Mouse (Mus musculus) thymus, postnatal 36 days (tissue): Measurements from ENCODE around the gene Tmem115.
A peak's percentile ranks its signal among the peaks of the same experiment; 100 is the strongest.

Experiments used
- DNase-seq, 2 experiments: peaks; one replicate each; pipeline ENCODE4 v3.0.0; 2022; ENCODE audit warnings: mixed read lengths in 2 of 2

Tmem115 gene

DNA sequence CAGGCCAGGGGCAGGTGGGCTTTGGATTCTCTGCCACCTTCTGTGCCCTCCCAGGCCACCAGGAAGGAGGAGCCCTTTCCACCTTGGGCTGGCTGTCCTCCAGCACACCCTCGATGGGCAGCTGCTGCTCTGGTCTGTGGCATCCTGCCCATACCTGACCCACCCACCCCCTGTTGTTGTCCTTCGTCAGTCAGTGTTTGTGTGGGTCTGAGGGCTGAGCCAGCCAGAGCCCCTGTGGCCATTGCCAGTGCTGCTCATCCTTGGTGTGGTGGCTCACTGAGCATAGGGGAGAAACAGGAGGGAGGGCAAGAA is 11.4 kb upstream of the Tmem115 start:
- peak in 1 of 2 experiments; percentile 29 for DNase-seq

DNA sequence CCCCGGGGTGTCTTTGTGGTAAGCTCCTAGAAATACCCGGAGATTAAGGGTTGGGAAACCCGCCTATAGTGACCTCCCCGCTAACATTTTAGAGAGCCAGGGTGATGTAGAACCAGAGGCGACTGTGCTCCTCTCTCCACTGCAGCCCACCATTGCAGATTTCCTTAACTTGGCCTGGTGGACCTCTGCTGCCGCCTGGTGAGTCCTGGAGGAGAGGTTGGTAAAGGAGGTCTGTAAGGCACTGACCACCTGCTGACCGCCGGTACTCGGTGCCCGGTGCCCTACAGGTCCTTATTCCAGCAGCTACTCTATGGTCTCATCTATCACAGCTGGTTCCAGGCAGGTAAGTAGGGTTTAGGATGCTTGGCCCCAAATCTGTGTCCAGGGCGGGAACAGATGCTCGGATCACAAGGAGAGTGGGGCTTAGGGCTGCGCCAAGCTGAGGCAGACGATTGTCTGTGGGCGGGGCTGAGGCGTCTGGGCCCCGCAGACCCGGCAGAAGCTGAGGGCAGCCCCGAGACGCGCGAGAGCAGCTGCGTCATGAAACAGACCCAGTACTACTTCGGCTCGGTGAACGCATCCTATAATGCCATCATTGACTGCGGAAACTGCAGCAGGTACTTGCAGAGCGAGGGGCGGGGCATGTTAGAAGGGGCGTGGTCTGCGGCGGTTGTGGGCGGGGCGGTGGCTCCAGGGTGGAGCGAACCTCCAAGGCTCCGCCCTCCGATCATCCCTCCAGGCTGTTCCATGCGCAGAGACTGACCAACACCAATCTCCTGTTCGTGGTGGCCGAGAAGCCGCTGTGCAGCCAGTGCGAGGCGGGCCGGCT is 7.3 kb upstream of the Tmem115 start:
- peak; percentile 81 to 83 for DNase-seq

DNA sequence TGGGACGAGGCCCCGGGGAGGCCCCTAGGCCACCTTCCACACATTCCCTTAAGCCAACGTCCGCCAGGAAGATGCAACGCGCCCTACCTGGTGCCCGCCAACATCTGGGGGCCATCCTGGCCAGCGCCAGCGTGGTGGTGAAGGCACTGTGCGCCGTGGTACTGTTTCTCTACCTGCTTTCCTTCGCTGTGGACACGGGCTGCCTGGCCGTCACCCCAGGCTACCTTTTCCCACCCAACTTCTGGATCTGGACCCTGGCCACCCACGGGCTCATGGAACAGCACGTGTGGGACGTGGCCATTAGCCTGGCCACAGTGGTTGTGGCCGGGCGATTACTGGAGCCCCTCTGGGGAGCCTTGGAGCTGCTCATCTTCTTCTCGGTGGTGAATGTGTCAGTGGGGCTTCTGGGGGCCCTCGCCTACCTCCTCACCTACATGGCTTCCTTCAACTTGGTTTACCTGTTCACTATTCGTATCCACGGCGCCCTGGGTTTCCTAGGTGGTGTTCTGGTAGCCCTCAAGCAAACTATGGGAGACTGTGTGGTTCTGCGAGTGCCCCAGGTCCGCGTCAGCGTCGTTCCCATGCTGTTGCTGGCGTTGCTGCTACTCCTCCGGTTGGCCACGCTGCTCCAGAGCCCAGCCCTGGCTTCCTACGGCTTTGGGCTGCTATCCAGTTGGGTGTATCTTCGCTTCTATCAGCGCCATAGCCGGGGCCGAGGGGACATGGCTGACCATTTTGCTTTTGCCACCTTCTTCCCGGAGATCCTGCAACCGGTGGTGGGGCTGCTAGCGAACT is 860 bp downstream of the Tmem115 start:
- DNase-seq: peak; percentile 30 to 39

DNA sequence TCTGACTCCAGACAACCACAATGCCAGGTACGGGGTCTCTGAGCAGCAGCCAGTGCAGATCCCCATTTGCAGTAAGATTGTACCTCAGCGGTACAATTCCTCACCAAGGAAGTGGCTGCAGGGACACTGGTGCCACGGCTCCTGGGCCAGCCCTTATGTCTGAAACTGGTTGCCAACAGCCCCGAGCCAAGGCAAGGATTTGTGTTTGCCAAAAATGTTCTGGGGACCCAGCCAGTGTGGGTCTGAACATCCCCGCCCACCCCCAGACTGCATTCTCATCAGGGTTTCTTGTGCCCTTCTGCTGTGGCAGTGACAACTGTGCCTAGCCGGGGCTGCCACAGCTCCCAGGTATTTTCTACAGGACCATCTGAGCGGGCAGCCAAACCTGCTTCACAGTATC is 4.5 kb downstream of the Tmem115 start:
- no peak for DNase-seq

DNA sequence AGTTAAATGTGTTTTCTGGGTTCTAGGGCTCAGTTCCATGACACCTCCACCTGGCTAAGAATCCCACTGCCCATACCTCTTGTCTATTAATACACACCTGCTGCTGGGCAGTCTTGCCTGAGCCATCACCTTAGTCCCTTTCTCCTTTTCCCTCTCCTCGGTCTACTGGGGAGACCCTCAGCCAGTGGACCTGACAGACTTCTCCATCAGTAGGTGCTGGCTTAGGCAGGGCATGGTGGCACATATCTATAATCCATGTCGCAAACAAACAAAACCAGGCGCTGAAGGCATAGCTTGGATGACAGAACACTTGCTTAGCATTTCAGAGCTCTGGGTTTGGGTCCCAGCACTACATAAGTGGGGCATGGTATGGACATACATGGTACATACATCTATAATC is 5.0 kb downstream of the Tmem115 start:
- no peak for DNase-seq

DNA sequence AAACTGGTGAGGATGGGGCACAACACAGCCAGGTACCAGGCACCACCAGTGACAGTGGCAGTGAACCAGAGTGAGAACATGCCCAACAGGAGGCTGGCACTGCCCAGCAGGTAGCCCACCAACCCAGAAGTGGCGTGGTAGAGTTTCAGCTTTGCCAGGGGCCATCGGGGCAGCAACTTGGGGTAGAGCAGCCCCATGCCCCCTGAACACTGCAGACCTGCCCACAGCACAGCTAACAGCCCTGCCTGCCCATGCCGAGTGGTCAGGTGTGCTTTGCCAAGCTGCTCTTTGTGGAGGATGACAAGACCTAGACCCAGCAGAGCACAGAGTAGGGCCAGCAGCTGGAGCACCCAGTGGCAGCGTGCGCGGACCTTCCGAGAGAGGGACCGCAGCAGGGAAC is 6.2 kb downstream of the Tmem115 start:
- no peak for DNase-seq

DNA sequence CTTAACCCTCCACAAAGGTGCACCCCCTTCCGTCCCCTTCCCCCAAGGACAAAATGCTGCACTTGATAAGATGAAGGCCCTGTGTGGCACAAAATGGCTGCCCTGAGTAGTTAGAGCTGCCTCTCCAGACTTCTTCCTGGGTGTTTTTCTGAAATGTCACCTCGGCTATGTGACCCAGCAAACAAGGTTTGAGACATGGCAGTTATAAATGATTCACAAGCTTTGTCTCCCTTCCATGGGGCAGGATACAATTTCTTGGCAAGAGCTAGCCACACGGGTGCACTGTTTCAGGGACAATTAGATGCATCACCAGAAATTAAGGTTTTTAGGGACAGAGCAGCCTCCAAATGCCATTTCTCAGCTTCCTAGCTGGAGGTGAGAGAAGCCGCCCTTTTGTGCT is 6.7 kb downstream of the Tmem115 start:
- no peak for DNase-seq

DNA sequence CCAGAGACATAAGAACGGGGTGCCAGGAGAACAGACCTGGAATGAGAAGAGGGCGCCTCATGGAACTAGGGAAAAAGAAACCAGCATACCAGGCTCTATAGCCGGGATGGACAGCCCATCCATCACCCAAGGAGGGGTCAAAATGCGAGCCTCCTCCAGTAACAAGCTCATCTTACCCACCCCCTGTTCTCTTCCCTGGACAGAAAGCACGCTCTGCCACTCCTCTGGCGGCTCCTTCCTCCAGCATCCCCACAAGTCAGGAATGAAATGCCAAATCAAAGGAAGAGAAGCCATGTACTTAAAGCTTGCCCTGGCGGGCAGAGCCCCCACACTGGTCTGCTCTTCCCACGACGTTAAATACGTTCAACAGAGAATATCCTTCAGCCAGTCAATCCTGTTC is 7.3 kb downstream of the Tmem115 start:
- DNase-seq: no peak

DNA sequence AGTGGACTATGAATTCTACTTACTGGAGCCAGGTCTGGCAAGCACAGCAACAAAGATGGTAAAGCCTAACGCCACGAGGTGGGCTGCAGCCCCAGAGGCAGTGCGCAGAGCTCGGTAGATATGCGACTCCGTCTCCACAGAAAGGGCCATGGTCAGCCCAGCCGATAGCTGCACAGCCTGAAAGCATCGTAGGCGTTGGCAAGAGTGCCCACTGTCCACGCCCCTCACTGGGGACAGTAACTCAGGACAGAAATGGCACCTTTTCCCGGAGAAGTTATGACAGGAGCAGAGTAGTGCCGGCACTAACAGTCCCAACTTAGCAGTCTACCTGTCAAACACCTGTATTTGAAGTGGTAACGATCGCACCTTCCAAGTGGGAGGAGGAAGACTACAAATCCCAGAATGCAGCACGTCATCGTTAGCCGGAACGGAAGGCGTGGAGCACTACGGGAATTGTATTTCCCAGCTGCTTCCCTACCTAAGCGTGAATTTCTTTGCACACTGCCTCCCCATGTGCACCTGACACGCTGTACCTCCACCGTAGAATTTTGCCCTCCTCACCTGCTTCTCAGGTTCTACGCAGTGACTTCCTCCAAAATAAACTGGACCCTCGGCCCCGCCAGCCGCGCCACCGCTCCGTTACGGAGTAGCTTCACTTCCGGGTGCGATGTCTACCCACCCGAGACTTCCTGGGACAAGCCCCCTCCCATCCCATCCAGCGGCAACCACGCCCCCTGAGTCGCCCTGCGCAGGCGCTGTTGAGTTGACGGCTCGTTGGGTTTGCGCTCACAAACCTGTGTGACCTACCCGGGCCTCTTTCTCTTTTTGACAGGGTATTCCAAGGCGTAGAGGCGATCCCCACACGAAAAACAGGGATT is 8.0 kb downstream of the Tmem115 start, which contains the start of the genes Cyb561d2 and Nprl2:
Cyb561d2 (minus strand) TSS at position 720 of the 878 bp plus-strand sequence.
Nprl2 (plus strand) TSS at position 753 of the 878 bp plus-strand sequence.
- DNase-seq: peak; percentile 97

DNA sequence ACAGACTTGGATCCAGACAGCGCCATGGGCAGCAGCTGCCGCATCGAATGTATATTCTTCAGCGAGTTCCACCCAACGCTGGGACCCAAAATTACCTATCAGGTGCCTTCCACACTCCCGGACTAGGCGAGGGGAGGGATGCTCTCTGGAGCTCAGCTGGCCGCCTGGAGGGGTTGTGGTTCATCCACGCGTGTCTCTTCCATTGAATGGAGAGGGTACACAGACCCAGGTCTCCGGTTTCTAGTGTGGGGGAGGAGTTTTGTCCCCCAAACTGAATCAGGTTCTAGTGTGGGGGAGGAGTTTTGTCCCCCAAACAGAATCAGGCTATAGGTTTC is 8.6 kb downstream of the Tmem115 start:
- DNase-seq: no peak

DNA sequence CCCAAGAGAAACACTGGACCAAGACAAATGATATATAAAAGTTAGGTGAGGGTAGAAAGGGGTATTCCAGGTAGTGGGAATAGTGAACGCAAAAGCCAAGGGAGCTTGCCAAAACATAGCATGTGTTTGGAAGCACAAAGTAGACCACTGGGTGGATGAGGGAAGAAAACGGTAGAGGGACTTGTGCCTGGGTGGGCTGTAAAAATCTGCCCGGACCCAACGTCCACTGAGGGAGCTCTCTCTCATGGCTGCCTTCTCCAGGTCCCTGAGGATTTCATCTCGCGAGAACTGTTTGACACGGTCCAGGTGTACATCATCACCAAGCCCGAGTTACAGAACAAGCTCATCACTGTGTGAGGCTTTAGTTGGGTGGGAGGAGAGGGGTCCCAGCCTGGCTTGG is 9.0 kb downstream of the Tmem115 start:
- DNase-seq: no peak

DNA sequence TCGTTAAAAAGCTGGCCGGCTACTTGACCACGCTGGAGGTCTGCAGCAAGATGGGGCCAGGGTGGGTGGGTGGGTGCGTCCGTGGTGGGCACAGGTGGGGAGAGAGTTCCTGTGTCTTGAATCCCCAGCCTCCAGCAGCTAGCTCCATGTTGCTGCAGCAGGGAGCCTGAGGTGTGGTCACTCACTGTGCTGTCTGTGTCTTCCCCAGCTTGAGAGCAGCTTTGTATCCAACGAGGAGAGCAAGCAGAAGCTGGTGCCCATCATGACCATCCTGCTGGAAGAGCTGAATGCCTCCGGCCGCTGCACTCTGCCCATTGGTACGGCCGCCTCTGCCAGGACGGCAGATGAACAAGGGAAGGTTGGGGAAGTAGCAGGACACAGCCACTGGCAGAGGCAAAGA is 9.6 kb downstream of the Tmem115 start:
- no peak for DNase-seq

DNA sequence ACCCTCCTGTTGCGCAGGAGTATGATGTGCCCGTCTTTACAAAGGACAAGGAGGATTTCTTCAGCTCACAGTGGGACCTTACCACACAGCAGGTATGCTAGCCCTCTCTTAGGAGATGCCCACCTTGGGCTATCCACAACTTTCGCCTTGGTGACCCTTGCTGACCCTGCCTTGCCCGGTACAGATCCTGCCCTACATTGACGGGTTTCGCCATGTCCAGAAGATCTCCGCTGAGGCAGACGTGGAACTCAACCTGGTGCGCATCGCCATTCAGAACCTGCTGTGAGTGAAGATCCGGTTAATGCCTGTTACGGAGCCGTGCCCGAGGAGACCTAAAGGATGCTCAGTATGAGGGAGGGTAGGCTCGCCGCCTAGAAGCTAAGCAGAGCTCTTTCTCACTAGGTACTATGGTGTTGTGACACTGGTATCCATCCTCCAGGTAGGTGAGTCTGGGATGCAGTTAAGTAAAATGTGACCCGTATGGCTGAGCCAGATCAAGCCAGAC is 10.5 kb downstream of the Tmem115 start:
- no peak for DNase-seq

DNA sequence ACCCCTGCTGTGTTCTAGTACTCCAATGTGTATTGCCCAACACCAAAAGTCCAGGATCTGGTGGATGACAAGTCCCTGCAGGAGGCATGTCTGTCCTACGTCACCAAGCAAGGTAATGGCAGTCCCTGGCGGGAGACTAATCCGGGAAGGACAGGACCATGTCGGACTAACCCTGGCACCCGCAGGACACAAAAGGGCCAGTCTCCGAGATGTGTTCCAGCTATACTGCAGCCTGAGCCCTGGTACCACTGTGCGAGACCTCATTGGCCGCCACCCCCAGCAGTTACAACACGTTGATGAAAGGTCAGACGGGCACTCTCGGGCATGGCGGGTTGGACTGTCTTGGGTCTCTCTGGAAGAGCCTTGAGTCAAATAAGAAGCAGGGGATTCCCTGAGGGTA is 11.0 kb downstream of the Tmem115 start:
- no peak for DNase-seq

DNA sequence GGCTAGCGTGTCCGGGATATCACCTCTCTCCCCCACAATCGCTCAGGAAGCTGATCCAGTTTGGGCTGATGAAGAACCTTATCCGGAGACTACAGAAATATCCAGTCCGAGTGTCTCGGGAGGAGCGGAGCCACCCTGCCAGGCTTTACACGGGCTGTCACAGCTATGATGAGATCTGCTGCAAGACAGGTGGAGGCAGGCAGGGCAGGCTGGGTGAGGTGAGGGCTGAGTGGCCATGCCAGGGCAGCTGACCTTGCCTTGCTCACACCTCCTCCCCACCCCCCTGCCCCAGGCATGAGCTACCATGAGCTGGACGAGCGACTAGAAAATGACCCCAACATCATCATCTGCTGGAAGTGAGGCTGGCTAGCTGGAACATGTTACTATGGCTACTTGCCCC is 11.5 kb downstream of the Tmem115 start:
- DNase-seq: no peak

DNA sequence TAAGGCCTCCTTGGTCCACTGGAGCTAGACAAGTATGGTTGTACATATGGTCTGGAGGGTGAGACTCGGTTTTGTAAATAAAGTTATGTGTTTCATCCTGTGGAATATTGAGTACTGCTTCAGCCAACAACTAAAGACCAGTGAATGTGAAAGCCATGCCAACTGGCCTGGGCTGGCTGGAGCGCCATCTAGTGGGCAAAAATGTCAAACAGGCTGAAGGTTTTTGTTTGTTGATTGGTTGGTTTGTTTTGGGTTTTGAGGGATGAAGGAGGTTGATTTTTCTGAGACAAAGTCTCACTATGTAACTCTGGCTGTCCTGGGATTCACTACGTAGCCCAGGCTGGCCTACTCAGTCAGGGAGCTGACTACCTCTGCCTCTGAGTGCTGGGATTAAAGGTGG is 11.9 kb downstream of the Tmem115 start:
- DNase-seq: peak; percentile 66 to 72

DNA sequence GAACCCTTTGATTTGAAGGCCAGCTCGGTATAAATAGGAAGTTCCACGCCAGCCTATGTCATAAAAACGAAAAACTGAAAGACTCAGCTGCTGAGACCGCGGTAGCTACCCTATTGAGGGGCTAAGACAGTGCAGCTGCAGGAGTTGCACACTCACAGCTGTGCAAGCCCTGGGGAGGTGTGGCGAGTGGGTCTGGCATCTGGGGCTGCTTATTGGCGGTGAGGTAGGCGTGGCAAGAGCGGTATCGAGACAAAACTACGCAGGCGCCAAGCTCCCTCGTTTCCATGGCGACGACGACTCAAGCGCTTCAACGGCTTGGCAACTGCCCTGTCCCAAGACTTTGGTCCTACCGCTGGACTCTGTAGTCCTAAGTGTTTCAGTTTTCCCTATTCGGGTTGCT is 13.3 kb downstream of the Tmem115 start, which contains the start of gene Zmynd10:
Zmynd10 (plus strand) TSS at position 273 of the 400 bp plus-strand sequence.
- DNase-seq: peak; percentile 86 to 94

DNA sequence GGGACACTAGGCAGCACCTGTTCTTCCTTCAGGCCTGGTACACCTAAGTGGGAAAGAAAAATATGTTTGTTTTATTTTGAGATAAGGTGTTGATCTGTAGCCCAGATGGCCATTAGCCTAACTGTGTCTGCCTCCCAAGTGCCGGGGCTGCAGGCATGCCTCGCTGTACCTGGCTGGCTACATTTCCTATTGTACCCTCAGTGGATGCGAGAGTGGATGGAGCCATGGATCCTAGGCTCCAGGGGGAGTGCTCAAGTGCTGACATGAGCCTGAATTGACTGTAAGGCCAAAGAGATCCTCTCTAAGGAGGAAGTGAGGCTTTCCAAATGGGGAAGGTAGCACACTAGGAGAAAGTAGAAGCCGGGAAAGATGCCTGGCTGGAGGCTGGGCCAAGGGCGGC is 14.2 kb downstream of the Tmem115 start:
- peak in 1 of 2 experiments; percentile 13 for DNase-seq

DNA sequence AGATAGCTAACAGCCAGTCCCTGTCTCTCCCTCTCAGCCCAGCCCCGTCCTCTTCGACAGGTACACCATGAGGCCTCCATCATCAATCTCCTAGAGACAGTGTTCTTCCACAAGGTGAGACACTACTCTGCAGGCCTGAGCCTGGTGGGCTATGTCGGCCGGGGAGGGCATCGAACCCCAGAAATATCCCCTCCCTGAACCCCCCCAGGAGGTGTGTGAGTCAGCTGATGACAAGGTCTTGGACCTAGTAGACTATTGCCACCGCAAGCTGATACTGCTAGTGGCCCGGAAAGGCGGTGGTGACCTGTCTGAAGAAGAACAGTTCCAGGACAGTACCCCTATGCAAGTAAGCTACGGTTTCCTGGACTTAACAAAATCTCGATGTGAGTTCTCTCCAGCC is 15.1 kb downstream of the Tmem115 start:
- DNase-seq: no peak

DNA sequence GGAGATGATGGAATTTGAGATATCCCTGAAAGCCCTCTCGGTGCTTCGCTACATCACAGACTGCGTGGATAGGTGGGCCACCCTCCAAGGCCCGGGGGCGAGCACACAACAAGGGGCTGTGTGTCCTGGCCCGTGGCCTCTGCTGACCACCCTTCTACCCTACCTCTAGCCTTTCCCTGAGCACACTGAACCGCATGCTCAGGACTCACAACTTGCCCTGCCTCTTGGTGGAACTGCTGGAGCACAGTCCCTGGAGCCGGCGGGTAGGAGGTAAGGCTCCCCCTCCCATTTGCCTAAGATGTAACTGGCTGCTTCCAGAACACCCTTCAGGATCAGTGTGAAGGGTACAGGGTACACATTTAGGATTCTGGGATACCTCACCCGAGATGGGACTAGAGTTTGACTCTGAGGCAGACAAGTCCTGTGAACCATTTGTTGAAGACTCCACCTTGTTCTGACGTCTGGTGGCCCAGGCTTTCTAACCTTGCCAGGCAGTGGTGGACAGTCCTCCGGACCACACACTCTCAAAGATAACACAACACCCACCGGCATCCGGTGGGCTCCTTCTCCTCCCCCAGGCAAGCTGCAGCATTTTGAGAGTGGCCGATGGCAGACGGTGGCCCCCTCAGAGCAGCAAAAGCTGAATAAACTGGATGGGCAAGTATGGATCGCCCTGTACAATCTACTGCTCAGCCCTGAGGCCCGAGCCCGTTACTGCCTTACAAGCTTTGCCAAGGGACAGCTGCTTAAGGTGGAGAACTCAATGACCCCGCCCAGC is 15.7 kb downstream of the Tmem115 start:
- DNase-seq: no peak

DNA sequence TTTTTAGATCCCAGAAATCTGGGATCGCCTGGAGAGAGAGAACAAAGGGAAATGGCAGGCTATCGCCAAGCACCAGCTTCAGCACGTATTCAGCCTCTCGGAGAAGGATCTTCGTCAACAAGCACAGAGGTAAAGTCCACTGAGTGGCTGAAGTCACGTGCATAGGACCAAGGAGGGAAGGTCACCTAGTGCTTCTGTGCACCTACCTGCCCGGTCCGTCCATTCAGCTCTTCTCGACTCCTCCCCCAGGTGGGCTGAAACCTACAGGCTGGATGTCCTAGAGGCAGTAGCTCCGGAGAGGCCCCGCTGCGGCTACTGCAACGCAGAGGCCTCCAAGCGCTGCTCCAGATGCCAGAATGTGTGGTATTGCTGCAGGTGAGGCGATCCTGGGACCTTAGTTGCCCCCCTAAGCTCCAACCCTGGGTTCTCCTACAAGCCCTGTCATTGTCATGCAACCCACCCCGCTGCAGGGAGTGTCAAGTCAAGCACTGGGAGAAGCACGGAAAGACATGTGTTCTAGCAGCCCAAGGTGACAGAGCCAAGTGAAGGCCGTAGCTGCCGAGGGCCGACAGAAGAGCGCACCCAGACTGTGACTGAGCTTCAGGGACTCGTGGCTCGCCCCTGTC is 16.9 kb downstream of the Tmem115 start:
- no peak for DNase-seq
